Mouse (Mus musculus) MEL (cell line): ENCODE measurements around the gene BC024978. TPM values are rescaled to one million over a fixed set of nuclear protein-coding genes. Genes with fewer than 3 reads are reported as not detected.

Experiments used
- DNase-seq: peaks from one replicate; pipeline ENCODE4 v3.0.0; 2011; ENCODE audit warnings: low read depth, low spot score
- H3K27ac ChIP-seq: 2 replicates; pipeline ENCODE4 v1.5.1; 2012; ENCODE audit warnings: low read depth, mild to moderate bottlenecking, control low read depth, low read length, moderate library complexity; ENCODE audit not compliant: control insufficient read depth
- H3K27me3 ChIP-seq, 2 experiments: fragments of 150-350 bp in 1 of 2; sonication (generic) in 1 of 2; 2 replicates each; pipeline ENCODE4 v1.6.1; 2012; ENCODE audit warnings: low read length in 2 of 2, mild to moderate bottlenecking in 2 of 2, improper control_type of control experiment in 1 of 2, moderate library complexity in 1 of 2; ENCODE audit not compliant: insufficient read depth in 2 of 2, control insufficient read depth in 1 of 2
- H3K36me3 ChIP-seq, 2 experiments: 2 replicates each; pipeline ENCODE4 v1.6.1; 2012 to 2014; ENCODE audit warnings: low read length in 2 of 2, improper control_type of control experiment in 1 of 2, inconsistent platforms in 1 of 2, mild to moderate bottlenecking in 1 of 2; ENCODE audit not compliant: insufficient read depth in 2 of 2, control insufficient read depth in 1 of 2
- H3K4me1 ChIP-seq, 2 experiments: fragments of 150-350 bp in 1 of 2; sonication (generic) in 1 of 2; 2 replicates each; pipeline ENCODE4 v1.6.1; 2012; ENCODE audit warnings: low read length in 2 of 2, improper control_type of control experiment in 1 of 2, mild to moderate bottlenecking in 1 of 2; ENCODE audit not compliant: insufficient read depth in 2 of 2, control insufficient read depth in 1 of 2
- H3K4me3 ChIP-seq, 2 experiments: fragments of 150-350 bp in 1 of 2; sonication (generic) in 1 of 2; 2 replicates each; pipeline ENCODE4 v1.5.1; 2012; ENCODE audit warnings: low read depth in 2 of 2, low read length in 2 of 2, mild to moderate bottlenecking in 2 of 2, moderate library complexity in 2 of 2, control low read depth in 1 of 2, improper control_type of control experiment in 1 of 2; ENCODE audit not compliant: control insufficient read depth in 1 of 2, insufficient read depth in 1 of 2
- H3K79me2 ChIP-seq: 2 replicates; pipeline ENCODE4 v1.6.1; 2012; ENCODE audit warnings: mild to moderate bottlenecking, low read length, moderate library complexity; ENCODE audit not compliant: control insufficient read depth, poor library complexity, insufficient read depth
- H3K9ac ChIP-seq: 2 replicates; pipeline ENCODE4 v1.6.1; 2012; ENCODE audit warnings: low read depth, mild to moderate bottlenecking, control low read depth, low read length, moderate library complexity; ENCODE audit not compliant: control insufficient read depth, poor library complexity, severe bottlenecking
- H3K9me3 ChIP-seq: fragments of 150-350 bp; sonication (generic); replicated peaks from 2 replicates; pipeline ENCODE4 v1.6.1; 2012; ENCODE audit warnings: mild to moderate bottlenecking, low read length, improper control_type of control experiment, moderate library complexity; ENCODE audit not compliant: insufficient read depth
- BHLHE40 ChIP-seq: IDR thresholded peaks from 2 replicates; pipeline ENCODE4 v1.6.1; 2012; ENCODE audit warnings: low read depth, mild to moderate bottlenecking, inconsistent platforms, low read length, improper control_type of control experiment, borderline replicate concordance
- CHD1 ChIP-seq: IDR thresholded peaks from 2 replicates; pipeline ENCODE4 v1.6.1; 2012; ENCODE audit warnings: low read depth, mild to moderate bottlenecking, inconsistent platforms, low read length, improper control_type of control experiment
- CHD2 ChIP-seq: IDR thresholded peaks from 2 replicates; pipeline ENCODE4 v1.6.1; 2011; ENCODE audit warnings: low read length, improper control_type of control experiment
- CTCF ChIP-seq, 3 experiments: IDR thresholded peaks in 2 of 3; conservative IDR thresholded peaks in 1 of 3; 2 replicates each; pipeline ENCODE4 v1.5.1; 2011 to 2012; ENCODE audit warnings: low read length in 3 of 3, low read depth in 2 of 3, mild to moderate bottlenecking in 2 of 3, improper control_type of control experiment in 1 of 3, inconsistent platforms in 1 of 3, mixed read lengths in 1 of 3, moderate library complexity in 1 of 3; ENCODE audit not compliant: control insufficient read depth in 1 of 3, insufficient read depth in 1 of 3, poor library complexity in 1 of 3, severe bottlenecking in 1 of 3
- E2F4 ChIP-seq: IDR thresholded peaks from 2 replicates; pipeline ENCODE4 v1.6.1; 2011; ENCODE audit warnings: low read depth, low read length, improper control_type of control experiment, borderline replicate concordance
- ELF1 ChIP-seq: IDR thresholded peaks from 2 replicates; pipeline ENCODE4 v1.6.1; 2014; ENCODE audit warnings: low read depth, mild to moderate bottlenecking, inconsistent platforms, low read length, improper control_type of control experiment, moderate library complexity
- ETS1 ChIP-seq: IDR thresholded peaks from 2 replicates; pipeline ENCODE4 v1.6.1; 2012; ENCODE audit warnings: low read depth, mild to moderate bottlenecking, inconsistent platforms, low read length, improper control_type of control experiment, moderate library complexity
- HCFC1 ChIP-seq: IDR thresholded peaks from 2 replicates; pipeline ENCODE4 v1.6.1; 2012; ENCODE audit warnings: low read depth, mild to moderate bottlenecking, inconsistent platforms, low read length, improper control_type of control experiment, moderate library complexity
- JUND ChIP-seq: IDR thresholded peaks from 2 replicates; pipeline ENCODE4 v1.6.1; 2011; ENCODE audit warnings: low read depth, mild to moderate bottlenecking, improper control_type of control experiment, low read length
- KAT2A ChIP-seq: conservative IDR thresholded peaks from 2 replicates; pipeline ENCODE4 v1.6.1; 2012; ENCODE audit warnings: low read depth, low read length, improper control_type of control experiment, inconsistent platforms
- MAFK ChIP-seq: IDR thresholded peaks from 2 replicates; pipeline ENCODE4 v1.6.1; 2011; ENCODE audit warnings: low read depth, mild to moderate bottlenecking, low read length, improper control_type of control experiment, borderline replicate concordance
- MAX ChIP-seq: IDR thresholded peaks from 2 replicates; pipeline ENCODE4 v1.6.1; 2011; ENCODE audit warnings: low read length, improper control_type of control experiment
- MAZ ChIP-seq: IDR thresholded peaks from 2 replicates; pipeline ENCODE4 v1.6.1; 2012; ENCODE audit warnings: low read depth, mild to moderate bottlenecking, inconsistent platforms, low read length, improper control_type of control experiment
- MXI1 ChIP-seq: IDR thresholded peaks from 2 replicates; pipeline ENCODE4 v1.6.1; 2011; ENCODE audit warnings: mild to moderate bottlenecking, low read depth, low read length, improper control_type of control experiment
- MYB ChIP-seq: IDR thresholded peaks from 2 replicates; pipeline ENCODE4 v1.6.1; 2011; ENCODE audit warnings: mild to moderate bottlenecking, low read depth, low read length, improper control_type of control experiment
- MYC ChIP-seq: IDR thresholded peaks from 2 replicates; pipeline ENCODE4 v1.6.1; 2011; ENCODE audit warnings: low read depth, mild to moderate bottlenecking, low read length, improper control_type of control experiment, moderate library complexity
- POLR2A ChIP-seq, 2 experiments: IDR thresholded peaks; 2 replicates each; pipeline ENCODE4 v1.6.1; 2011 to 2012; ENCODE audit warnings: low read length in 2 of 2, mild to moderate bottlenecking in 2 of 2, control low read depth in 1 of 2, improper control_type of control experiment in 1 of 2, low read depth in 1 of 2, moderate library complexity in 1 of 2; ENCODE audit not compliant: control insufficient read depth in 1 of 2, insufficient read depth in 1 of 2, poor library complexity in 1 of 2
- POLR2AphosphoS2 ChIP-seq: IDR thresholded peaks from 2 replicates; pipeline ENCODE4 v1.6.1; 2011; ENCODE audit warnings: low read length, improper control_type of control experiment
- POLR2AphosphoS5 ChIP-seq: IDR thresholded peaks from 2 replicates; pipeline ENCODE4 v1.6.1; 2012; ENCODE audit warnings: low read depth, borderline replicate concordance, mild to moderate bottlenecking, inconsistent platforms, low read length, moderate library complexity, mixed read lengths
- RAD21 ChIP-seq: IDR thresholded peaks from 2 replicates; pipeline ENCODE4 v1.6.1; 2011; ENCODE audit warnings: mild to moderate bottlenecking, low read depth, low read length, improper control_type of control experiment
- SMC3 ChIP-seq: IDR thresholded peaks from 2 replicates; pipeline ENCODE4 v1.6.1; 2011; ENCODE audit warnings: low read depth, low read length, improper control_type of control experiment
- TBP ChIP-seq: IDR thresholded peaks from 2 replicates; pipeline ENCODE4 v1.8.0; 2011; ENCODE audit warnings: low read depth, low read length, improper control_type of control experiment
- TCF12 ChIP-seq: IDR thresholded peaks from 2 replicates; pipeline ENCODE4 v1.6.1; 2014; ENCODE audit warnings: low read depth, mild to moderate bottlenecking, inconsistent platforms, low read length, improper control_type of control experiment, moderate library complexity
- UBTF ChIP-seq: IDR thresholded peaks from 2 replicates; pipeline ENCODE4 v1.6.1; 2012; ENCODE audit warnings: low read depth, mild to moderate bottlenecking, inconsistent platforms, low read length, improper control_type of control experiment, moderate library complexity, borderline replicate concordance; ENCODE audit not compliant: insufficient read depth
- USF1 ChIP-seq: IDR thresholded peaks from 2 replicates; pipeline ENCODE4 v1.6.1; 2014; ENCODE audit warnings: low read depth, mild to moderate bottlenecking, inconsistent platforms, low read length, improper control_type of control experiment, moderate library complexity
- USF2 ChIP-seq, 2 experiments: IDR thresholded peaks; 2 replicates each; pipeline ENCODE4 v1.6.1; 2011 to 2012; ENCODE audit warnings: improper control_type of control experiment in 2 of 2, low read length in 2 of 2, borderline replicate concordance in 1 of 2, inconsistent platforms in 1 of 2, low read depth in 1 of 2, mild to moderate bottlenecking in 1 of 2; ENCODE audit not compliant: insufficient read depth in 1 of 2
- ZC3H11A ChIP-seq: IDR thresholded peaks from 2 replicates; pipeline ENCODE4 v1.6.1; 2012; ENCODE audit warnings: low read depth, mild to moderate bottlenecking, inconsistent platforms, low read length, improper control_type of control experiment
- polyA plus RNA-seq, 2 experiments: library from polyadenylated mRNA; stranded (reverse) in 1 of 2; unstranded in 1 of 2; fragments of >175 nt in 1 of 2; fragments of >200 nt in 1 of 2; gene quantifications; 2 replicates each; pipeline versions ENCODE4 v1.2.1 to v1.2.4; 2012; ENCODE audit warnings: low replicate concordance in 2 of 2, low read depth in 1 of 2; ENCODE audit not compliant: insufficient read length in 2 of 2, insufficient read depth in 1 of 2, missing spikeins in 1 of 2
- total RNA-seq: library from RNA; depleted of rRNA; stranded (reverse); fragments of 300-350 nt; gene quantifications from 2 replicates; pipeline ENCODE4 v1.2.3, GENCODE M21; 2012

BC024978 gene
- total and polyA plus RNA-seq, 3 experiments = 2.1 to 7.1 TPM; not detected in 1

DNA sequence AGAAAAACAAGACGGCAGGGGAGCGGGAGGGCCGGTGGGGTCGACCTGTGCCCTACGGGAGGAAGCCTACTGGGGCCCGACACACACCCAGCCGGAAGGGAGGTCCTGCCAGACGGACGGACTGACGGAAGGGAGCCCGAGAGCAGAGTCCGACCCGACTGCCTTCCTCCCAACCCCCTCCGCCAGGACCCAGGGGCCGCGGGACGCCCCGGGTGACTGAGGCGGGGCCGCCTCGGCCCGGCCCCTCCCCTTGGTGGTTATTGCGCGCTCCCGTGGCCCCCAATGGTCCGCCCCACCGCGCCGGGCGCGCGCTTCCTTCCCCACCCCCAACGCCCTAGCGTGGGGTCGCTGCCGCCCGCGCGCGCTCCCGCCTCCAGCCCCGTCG is 29.4 kb upstream of the BC024978 start:
- peak; percentile 85 for DNase-seq
- peaks cover 7 to 10% of the 10 kb centered on the region in 2 experiments; a peak in 3 of 4 replicates for H3K4me1 ChIP-seq
- no peaks in the 10 kb centered on the region for H3K27me3 ChIP-seq
- peak overlapping the region; percentile 84 for H3K27ac ChIP-seq
- H3K9ac ChIP-seq = peak overlapping the region; percentile 90
- H3K79me2 ChIP-seq = peaks cover 11% of the 10 kb centered on the region
- peak overlapping the region; percentile 90 to 94 for H3K4me3 ChIP-seq
- H3K36me3 ChIP-seq = peaks cover 0 to 3% of the 10 kb centered on the region in 2 experiments; a peak in 1 of 4 replicates
- no peaks in the 10 kb centered on the region for H3K9me3 ChIP-seq
- TF ChIP-seq HCFC1 = peak; percentile 71
- no peak for TF ChIP-seq MAFK
- 0 out of 2 replicates have a peak, but pooled peaks have one; percentile 4 for TF ChIP-seq ELF1
- TF ChIP-seq CTCF (IDR thresholded peaks at IDR 0.05 in 2 of 3, conservative IDR thresholded peaks at IDR 0.05 in 1 of 3; ENCODE audit: control insufficient read depth in 1 of 3, insufficient read depth in 1 of 3, low read depth in 2 of 3, low read length in 3 of 3, poor library complexity in 1 of 3, severe bottlenecking in 1 of 3) = no peak
- no peak for TF ChIP-seq SMC3
- no peak for TF ChIP-seq CHD1
- TF ChIP-seq POLR2AphosphoS2 = no peak
- TF ChIP-seq MAZ = peak; percentile 64; the same call in 1 of the 2 replicates
- no peak for TF ChIP-seq MYC
- TF ChIP-seq POLR2A (IDR thresholded peaks at IDR 0.05; ENCODE audit: control insufficient read depth in 1 of 2, insufficient read depth in 1 of 2, low read depth in 1 of 2, low read length in 2 of 2, poor library complexity in 1 of 2) = peak; percentile 8 to 31; a peak in 1 of 4 replicates
- TF ChIP-seq TCF12 = 0 out of 2 replicates have a peak, but pooled peaks have one; percentile 8

DNA sequence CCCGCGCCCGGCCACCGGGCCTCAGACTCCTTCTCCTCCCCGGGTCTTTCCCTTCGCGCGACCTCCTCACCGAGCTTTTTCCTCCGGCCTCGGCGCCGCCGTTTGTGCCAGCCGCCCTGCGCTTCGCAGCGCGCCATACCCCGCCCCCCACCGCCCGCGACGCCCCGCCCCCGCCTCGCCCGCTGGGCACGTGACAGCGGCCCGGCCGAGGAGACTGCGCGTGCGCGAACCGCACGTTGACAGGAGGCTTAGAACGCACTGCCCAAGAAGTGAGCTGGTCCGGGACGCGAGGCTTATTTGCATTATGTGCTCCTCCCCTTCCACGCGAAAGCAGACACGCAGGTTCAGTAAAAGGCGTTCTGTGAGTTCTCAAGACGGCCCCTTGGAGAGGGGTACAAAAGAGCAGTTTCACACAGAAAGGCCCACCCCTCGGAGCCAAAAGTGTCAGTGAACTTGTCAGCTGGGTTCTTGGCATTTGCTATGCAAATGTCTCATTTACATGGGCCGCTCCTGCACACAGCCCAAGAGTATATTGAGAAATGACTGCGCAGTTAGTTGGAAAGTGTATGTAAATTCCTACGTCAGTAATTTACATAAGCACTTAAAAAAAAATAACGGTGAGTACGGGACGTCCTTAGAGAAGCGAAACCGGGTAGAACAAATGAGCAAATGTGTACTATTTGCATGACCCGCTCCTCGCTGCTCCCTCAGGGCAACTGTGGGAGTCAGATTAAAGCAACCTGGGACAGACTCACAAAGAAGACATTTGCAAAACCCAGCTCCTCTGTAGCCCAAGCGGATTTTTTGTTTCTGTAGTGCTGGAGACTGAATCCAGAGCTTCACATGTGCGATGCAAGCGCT is 28.7 kb upstream of the BC024978 start, which contains the start of gene Egln2:
Gene Egln2, minus strand, starts transcription at position 189 of the 861 bp plus-strand sequence.
- Histone ChIP-seq H3K27ac (peak within 1 kb of the TSS; percentile 96), H3K9ac (peak within 1 kb of the TSS; percentile 90), H3K36me3 (peaks cover 0 to 3% of the 10 kb centered on the region in 2 experiments; a peak in 1 of 4 replicates), H3K79me2 (peaks cover 11% of the 10 kb centered on the region), H3K4me1 (peaks cover 7 to 10% of the 10 kb centered on the region in 2 experiments; a peak in 3 of 4 replicates), H3K27me3 (no peaks in the 10 kb centered on the region), H3K9me3 (no peaks in the 10 kb centered on the region), H3K4me3 (peak within 1 kb of the TSS; percentile 90 to 94)
- DNase-seq = peak; percentile 96
- TF ChIP-seq POLR2AphosphoS5 (no peak), USF1 (peak; percentile 94), CHD2 (no peak; the same call in 1 of the 2 replicates), MYB (peak; percentile 74; the same call in 1 of the 2 replicates), JUND (no peak), KAT2A (0 out of 2 replicates have a peak, but pooled peaks have one; percentile 33), CTCF (IDR thresholded peaks at IDR 0.05 in 2 of 3, conservative IDR thresholded peaks at IDR 0.05 in 1 of 3; ENCODE audit: control insufficient read depth in 1 of 3, insufficient read depth in 1 of 3, low read depth in 2 of 3, low read length in 3 of 3, poor library complexity in 1 of 3, severe bottlenecking in 1 of 3) (no peak), MXI1 (peak; percentile 91), ELF1 (0 out of 2 replicates have a peak, but pooled peaks have one; percentile 5), MYC (no peak; the same call in 1 of the 2 replicates), USF2 (IDR thresholded peaks at IDR 0.05; ENCODE audit: borderline replicate concordance in 1 of 2, insufficient read depth in 1 of 2, low read depth in 1 of 2, low read length in 2 of 2) (peak in 1 of 2 experiments; percentile 70; a peak in 2 of 4 replicates), ETS1 (peak; percentile 82), TCF12 (no peak), SMC3 (no peak), HCFC1 (peak; percentile 59), E2F4 (no peak), POLR2AphosphoS2 (peak; percentile 84; the same call in 1 of the 2 replicates), POLR2A (IDR thresholded peaks at IDR 0.05; ENCODE audit: control insufficient read depth in 1 of 2, insufficient read depth in 1 of 2, low read depth in 1 of 2, low read length in 2 of 2, poor library complexity in 1 of 2) (peak; percentile 74 to 87), TBP (peak; percentile 90), ZC3H11A (no peak), MAX (peak; percentile 85), BHLHE40 (peak; percentile 91), UBTF (no peak), RAD21 (no peak)
